Mouse (Mus musculus) macrophage (primary cell): ENCODE results near the gene Shq1. TPM values are rescaled to one million over a fixed set of nuclear protein-coding genes. Genes with fewer than 3 reads are reported as not detected.

Experiments used
- H3K27ac ChIP-seq: fragments of 350-480 bp; formaldehyde crosslinking; 2 replicates; pipeline ENCODE4 v1.9.0; 2021
- H3K36me3 ChIP-seq: fragments of 350-480 bp; formaldehyde crosslinking; 2 replicates; pipeline ENCODE4 v1.9.0; 2021; ENCODE audit errors: inconsistent target
- H3K4me3 ChIP-seq: fragments of 350-480 bp; formaldehyde crosslinking; 2 replicates; pipeline ENCODE4 v1.9.0; 2021; ENCODE audit errors: inconsistent target
- H3K79me2 ChIP-seq: fragments of 350-480 bp; formaldehyde crosslinking; 2 replicates; pipeline ENCODE4 v1.9.0; 2021; ENCODE audit errors: inconsistent target
- WGBS: methylation state at CpG from one replicate; pipeline ENCODE4 v1.1.7; 2026; ENCODE audit warnings: inconsistent platforms; ENCODE audit not compliant: missing documents; 5-methylcytosine and 5-hydroxymethylcytosine counted together
- polyA plus RNA-seq: library from polyadenylated mRNA; stranded (reverse); fragments of 250-400 nt; gene quantifications from 3 replicates; pipeline ENCODE4 v1.2.4, GENCODE M21; 2018; ENCODE audit warnings: inconsistent platforms
- total RNA-seq, 78 experiments: library from RNA; depleted of rRNA; stranded (reverse); fragments of 250-400 nt; gene quantifications; 1 replicate in 9 of 78; 2 replicates in 24 of 78; 3 replicates in 43 of 78; 4 replicates in 2 of 78; pipeline ENCODE4 v1.2.4; 2018; ENCODE audit warnings: inconsistent platforms in 56 of 78

Gene Shq1
- 10 to 100 TPM in 14 of 26 experiments, 1 to 10 TPM in 12; 4.7 to 15.4 (median 10.1) TPM for total RNA-seq (2018; cell fraction: chromatin; rRNA removed)
- 1 to 10 TPM; 1.9 to 4.3 (median 3.1) TPM for total RNA-seq (2018; cell fraction: cytosol; rRNA removed)
- 10 to 100 TPM in 3 of 26 experiments, 1 to 10 TPM in 23; 2.3 to 13.8 (median 5.5) TPM for total RNA-seq (2018; cell fraction: nucleus; rRNA removed)
- 3.5 to 6.2 TPM (median 3.8 TPM) in 3 replicates for polyA plus RNA-seq

GRCm38 (mm10) chr6:100670880-100671344 lies at the start of gene Shq1:
TSS of gene Shq1 (minus strand) at chr6:100671157.
- Histone ChIP-seq H3K4me3 (peak within 1 kb of the TSS; percentile 57), H3K27ac (peak within 1 kb of the TSS; percentile 28; the same call in 1 of the 2 replicates), H3K36me3 (no peaks in the 10 kb centered on the region), H3K79me2 (no peaks in the 10 kb centered on the region)
- 0% methylated on average over 49 of the region's 49 CpGs for WGBS

GRCm38 (mm10) chr6:100720098-100720501 lies 49.1 kb upstream of the Shq1 start:
- no peaks in the 10 kb centered on the region for H3K36me3 ChIP-seq
- no peaks in the 10 kb centered on the region for H3K79me2 ChIP-seq
- WGBS, result 78% methylated on average over 6 of the region's 6 CpGs
- no peak overlapping the region for H3K27ac ChIP-seq
- no peak overlapping the region for H3K4me3 ChIP-seq

GRCm38 (mm10) chr6:100716817-100717216 lies 45.9 kb upstream of the Shq1 start:
- WGBS, result 90% methylated on average over 8 of the region's 8 CpGs
- Histone ChIP-seq H3K4me3 (no peak overlapping the region), H3K79me2 (no peaks in the 10 kb centered on the region), H3K27ac (no peak overlapping the region), H3K36me3 (no peaks in the 10 kb centered on the region)

GRCm38 (mm10) chr6:100716152-100716551 lies 45.2 kb upstream of the Shq1 start:
- no peaks in the 10 kb centered on the region for H3K36me3 ChIP-seq
- 84% methylated on average over 7 of the region's 7 CpGs for WGBS
- H3K27ac ChIP-seq, result no peak overlapping the region
- H3K4me3 ChIP-seq, result no peak overlapping the region
- no peaks in the 10 kb centered on the region for H3K79me2 ChIP-seq

GRCm38 (mm10) chr6:100715296-100715828 lies 44.4 kb upstream of the Shq1 start:
- no peaks in the 10 kb centered on the region for H3K79me2 ChIP-seq
- no peak overlapping the region for H3K27ac ChIP-seq
- WGBS, result 92% methylated on average over 8 of the region's 8 CpGs
- no peak overlapping the region for H3K4me3 ChIP-seq
- no peaks in the 10 kb centered on the region for H3K36me3 ChIP-seq

- Histone ChIP-seq H3K4me3 (no peak overlapping the region), H3K27ac (no peak overlapping the region), H3K79me2 (no peaks in the 10 kb centered on the region), H3K36me3 (no peaks in the 10 kb centered on the region)
- 96% methylated on average over 2 of the region's 5 CpGs for WGBS
Observed at GRCm38 (mm10) chr6:100710866-100711265, 39.9 kb upstream of the Shq1 start.

- Histone ChIP-seq H3K27ac (no peak overlapping the region), H3K4me3 (no peak overlapping the region), H3K79me2 (no peaks in the 10 kb centered on the region), H3K36me3 (no peaks in the 10 kb centered on the region)
- WGBS, result 27% methylated on average over 4 of the region's 4 CpGs
Observed at GRCm38 (mm10) chr6:100710170-100710569, 39.2 kb upstream of the Shq1 start.

- H3K36me3 ChIP-seq, result no peaks in the 10 kb centered on the region
- H3K4me3 ChIP-seq, result no peak overlapping the region
- H3K79me2 ChIP-seq, result no peaks in the 10 kb centered on the region
- no peak overlapping the region for H3K27ac ChIP-seq
- WGBS, result 58% methylated on average over 7 of the region's 7 CpGs
Observed at GRCm38 (mm10) chr6:100709483-100709882, 38.5 kb upstream of the Shq1 start.

GRCm38 (mm10) chr6:100708996-100709395 lies 38.0 kb upstream of the Shq1 start:
- H3K79me2 ChIP-seq, result no peaks in the 10 kb centered on the region
- WGBS, result 80% methylated on average over 9 of the region's 9 CpGs

GRCm38 (mm10) chr6:100708248-100708647 lies 37.3 kb upstream of the Shq1 start:
- no peaks in the 10 kb centered on the region for H3K79me2 ChIP-seq
- H3K36me3 ChIP-seq, result no peaks in the 10 kb centered on the region
- H3K27ac ChIP-seq, result no peak overlapping the region
- no peak overlapping the region for H3K4me3 ChIP-seq
- 15% methylated on average over 1 of the region's 1 CpGs for WGBS

More at GRCm38 (mm10) chr6:100708996-100709395, 38.0 kb upstream of the Shq1 start:
- Histone ChIP-seq H3K4me3 (no peak overlapping the region), H3K36me3 (no peaks in the 10 kb centered on the region), H3K27ac (no peak overlapping the region)

GRCm38 (mm10) chr6:100707557-100707956 lies 36.6 kb upstream of the Shq1 start:
- 48% methylated on average over 7 of the region's 7 CpGs for WGBS
- H3K27ac ChIP-seq, result no peak overlapping the region
- H3K79me2 ChIP-seq, result no peaks in the 10 kb centered on the region
- H3K36me3 ChIP-seq, result no peaks in the 10 kb centered on the region
- no peak overlapping the region for H3K4me3 ChIP-seq

GRCm38 (mm10) chr6:100706861-100707260 lies 35.9 kb upstream of the Shq1 start:
- no peaks in the 10 kb centered on the region for H3K79me2 ChIP-seq
- WGBS, result 83% methylated on average over 6 of the region's 6 CpGs
- no peaks in the 10 kb centered on the region for H3K36me3 ChIP-seq
- H3K27ac ChIP-seq, result no peak overlapping the region
- H3K4me3 ChIP-seq, result no peak overlapping the region

GRCm38 (mm10) chr6:100705366-100705811 lies 34.4 kb upstream of the Shq1 start:
- no peak overlapping the region for H3K4me3 ChIP-seq
- WGBS, result 7% methylated on average over 15 of the region's 15 CpGs

GRCm38 (mm10) chr6:100704574-100705365 lies 33.8 kb upstream of the Shq1 start, which contains the start of gene Gxylt2:
TSS of gene Gxylt2 (plus strand) at chr6:100704734.
- H3K36me3 ChIP-seq, result no peaks in the 10 kb centered on the region
- H3K4me3 ChIP-seq, result no peak within 1 kb of the TSS
- no peak within 1 kb of the TSS for H3K27ac ChIP-seq
- 1% methylated on average over 57 of the region's 77 CpGs for WGBS
- no peaks in the 10 kb centered on the region for H3K79me2 ChIP-seq

More at GRCm38 (mm10) chr6:100705366-100705811, 34.4 kb upstream of the Shq1 start:
- Histone ChIP-seq H3K79me2 (no peaks in the 10 kb centered on the region), H3K36me3 (no peaks in the 10 kb centered on the region), H3K27ac (no peak overlapping the region)

- Histone ChIP-seq H3K79me2 (no peaks in the 10 kb centered on the region), H3K4me3 (no peak overlapping the region), H3K27ac (no peak overlapping the region), H3K36me3 (no peaks in the 10 kb centered on the region)
- 39% methylated on average over 8 of the region's 8 CpGs for WGBS
Observed at GRCm38 (mm10) chr6:100704197-100704573, 33.2 kb upstream of the Shq1 start.
